Mouse (Mus musculus): ENCODE data around the gene B3gat2. TPM values are rescaled to one million over a fixed set of nuclear protein-coding genes. Genes with fewer than 3 reads are reported as not detected.

Gene B3gat2
- 0.29 to 0.85 TPM in 2 of 3 replicates, not detected in the other for total RNA-seq (2017)

DNA sequence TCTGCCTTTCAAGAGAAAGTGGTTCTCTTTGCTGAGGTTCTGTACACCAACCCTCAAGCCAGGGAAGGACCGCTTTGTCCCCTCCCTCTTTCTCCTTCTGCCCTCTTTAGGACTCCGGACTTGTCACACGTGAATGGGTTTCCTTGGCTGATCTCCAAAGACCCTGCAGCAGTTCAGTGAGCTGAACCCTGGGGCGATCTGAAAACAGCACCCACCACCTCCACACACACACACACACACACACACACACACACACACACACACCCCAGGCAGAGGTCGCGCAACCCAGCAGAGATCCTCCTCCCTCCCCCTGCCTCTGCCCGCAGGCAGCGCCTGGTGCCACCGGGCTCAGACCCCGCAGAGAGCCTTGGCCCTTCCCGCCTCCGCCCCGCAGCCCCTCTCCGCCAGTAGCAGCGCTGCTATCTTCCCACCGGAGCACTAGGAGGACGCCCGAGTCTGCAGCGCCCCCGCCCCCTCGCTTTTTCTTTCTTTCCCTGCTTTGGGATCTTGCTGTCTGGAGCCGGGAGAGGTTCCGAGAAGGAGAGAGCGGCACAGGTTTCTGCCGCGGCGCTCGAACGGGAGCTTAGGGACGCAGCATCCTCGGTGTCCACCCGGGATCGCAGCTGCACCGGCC lies at the start of gene B3gat2:
TSS of gene B3gat2 (plus strand) at position 252 of the 634 bp plus-strand sequence.
- ATAC-seq (replicated peaks; ENCODE audit: insufficient number of reproducible peaks, low FRiP score, low TSS enrichment, poor library complexity, severe bottlenecking): no peak

DNA sequence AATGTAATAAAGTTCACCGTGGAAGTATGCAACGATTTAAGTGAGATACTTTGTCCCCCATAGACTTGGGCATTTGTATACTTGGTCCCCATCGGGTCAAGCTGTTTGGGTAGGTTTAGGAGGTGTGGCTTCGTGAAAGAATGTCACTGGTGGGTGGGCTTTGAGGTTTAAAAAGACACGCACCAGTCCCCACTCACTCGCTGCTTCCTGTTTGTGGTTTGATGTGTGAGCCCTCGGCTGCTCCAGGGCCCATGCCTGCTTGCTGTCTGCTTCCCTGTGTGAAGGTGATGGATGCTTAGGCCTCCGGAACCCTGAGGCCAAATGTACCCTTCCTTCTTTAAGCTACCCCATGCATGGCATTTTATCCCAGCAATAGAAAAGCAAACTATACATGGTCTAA lies 41.2 kb upstream of the B3gat2 start:
- no peak for ATAC-seq (replicated peaks; ENCODE audit: insufficient number of reproducible peaks, low FRiP score, low TSS enrichment, poor library complexity, severe bottlenecking)

DNA sequence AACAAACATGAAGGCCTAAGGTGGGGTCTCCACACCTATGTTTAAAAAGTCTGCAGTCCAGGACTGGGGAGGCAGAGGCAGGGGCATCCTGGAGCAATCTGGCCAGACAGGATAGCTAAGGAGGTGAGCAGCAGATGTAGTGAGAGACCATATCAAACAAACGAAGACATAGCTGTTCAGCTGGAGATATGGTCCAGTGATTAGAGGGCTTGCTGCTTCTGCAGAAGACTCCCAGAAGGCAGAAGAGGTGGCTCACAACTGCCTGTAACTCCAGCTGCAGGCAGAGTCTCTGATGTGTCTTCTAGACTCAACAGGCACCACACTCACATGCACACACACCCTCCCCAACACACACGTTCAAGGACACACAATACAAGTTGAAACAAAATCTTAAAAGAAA lies 40.5 kb upstream of the B3gat2 start:
- ATAC-seq (replicated peaks; ENCODE audit: insufficient number of reproducible peaks, low FRiP score, low TSS enrichment, poor library complexity, severe bottlenecking): no peak

DNA sequence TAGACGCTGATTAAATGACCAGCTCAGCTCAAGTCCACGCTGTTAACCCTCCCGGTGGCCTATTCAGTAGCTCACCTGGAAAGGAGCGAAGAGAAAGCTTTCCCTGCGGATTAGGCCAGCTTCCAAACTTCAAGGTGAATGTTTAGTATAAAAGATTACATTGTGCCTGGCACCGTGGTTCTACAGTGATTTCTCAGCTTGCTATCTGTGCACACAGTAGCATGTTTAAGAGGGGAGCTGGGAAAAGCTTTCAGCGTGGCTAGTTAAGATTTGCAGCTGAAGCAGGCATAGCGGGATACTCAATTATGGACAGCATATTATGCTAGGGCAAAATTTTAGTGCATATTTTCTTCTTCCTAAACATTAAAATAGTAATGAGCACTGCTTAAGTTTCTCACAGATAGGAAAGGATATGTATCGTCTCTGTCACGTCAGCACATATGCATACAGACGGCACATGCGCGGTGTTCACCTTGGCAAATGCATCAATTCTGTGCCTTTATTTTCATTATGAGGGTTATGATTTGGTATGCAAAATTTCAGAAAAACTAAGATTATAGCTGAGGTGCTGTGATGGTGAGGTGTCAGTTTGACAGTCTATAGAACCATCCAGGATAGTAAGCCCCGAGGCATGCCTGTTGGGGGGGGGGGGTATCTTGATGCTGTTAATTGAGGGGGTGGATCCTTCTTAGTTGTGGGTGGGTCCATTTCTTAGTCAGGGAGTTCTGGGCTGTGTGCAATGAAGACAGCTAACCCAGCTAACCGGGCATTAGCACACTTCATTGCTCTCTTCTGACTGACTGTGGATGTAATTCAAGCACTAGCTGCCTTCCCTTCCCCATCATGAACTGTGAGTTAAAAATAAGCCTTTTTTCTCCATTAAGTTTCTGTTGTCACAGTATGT lies 38.8 kb upstream of the B3gat2 start:
- no peak for ATAC-seq (replicated peaks; ENCODE audit: insufficient number of reproducible peaks, low FRiP score, low TSS enrichment, poor library complexity, severe bottlenecking)

DNA sequence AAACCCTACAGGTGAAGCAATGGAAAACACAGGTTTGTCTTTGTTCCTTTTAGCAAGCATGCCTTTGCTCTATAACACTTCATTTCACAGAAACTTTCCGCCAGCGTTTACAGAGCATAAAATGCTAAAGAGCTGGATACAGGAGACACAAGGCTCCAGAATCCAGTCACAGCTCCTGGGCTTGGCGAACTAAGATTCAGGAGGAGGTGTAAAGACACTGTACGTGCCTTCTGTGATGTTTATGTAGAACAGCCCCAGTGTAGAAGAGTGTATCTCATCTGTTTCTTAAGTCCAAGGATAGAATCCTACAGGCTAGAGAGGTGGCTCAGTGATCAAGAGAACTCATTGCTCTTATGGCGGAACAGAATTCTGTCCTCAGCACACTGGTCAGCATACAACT lies 30.2 kb upstream of the B3gat2 start:
- ATAC-seq (replicated peaks; ENCODE audit: insufficient number of reproducible peaks, low FRiP score, low TSS enrichment, poor library complexity, severe bottlenecking): no peak

DNA sequence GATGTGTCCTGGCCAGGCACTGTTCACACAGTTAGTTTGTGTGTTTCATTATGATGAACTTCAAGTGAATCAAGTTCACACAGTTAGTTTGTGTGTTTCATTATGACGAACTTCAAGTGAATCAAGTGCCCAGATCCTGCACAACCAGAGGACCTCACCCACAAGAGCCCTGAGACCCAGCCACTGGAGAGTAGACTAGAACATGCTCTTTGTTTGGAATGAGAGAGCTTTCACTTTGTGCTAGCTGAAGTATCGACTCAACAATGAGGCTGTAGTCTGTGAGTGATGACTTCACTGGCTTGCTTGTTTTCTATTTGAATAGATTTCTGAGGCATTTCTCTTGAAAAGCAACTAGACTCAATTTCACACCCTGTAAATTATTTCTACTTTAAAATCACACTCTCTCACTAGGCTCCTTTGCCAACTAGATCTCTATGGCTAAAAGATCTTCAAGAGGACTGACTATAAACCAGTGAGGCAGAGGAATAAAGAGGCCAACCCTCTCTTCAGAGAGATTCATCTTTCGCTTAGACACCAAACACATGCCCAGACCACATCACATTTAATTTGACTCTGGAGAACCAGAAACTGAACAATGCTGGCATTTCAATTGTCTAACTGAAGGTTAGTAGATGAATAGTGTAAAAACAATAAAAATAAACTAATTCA lies 10.6 kb upstream of the B3gat2 start:
- ATAC-seq (replicated peaks; ENCODE audit: insufficient number of reproducible peaks, low FRiP score, low TSS enrichment, poor library complexity, severe bottlenecking): no peak

DNA sequence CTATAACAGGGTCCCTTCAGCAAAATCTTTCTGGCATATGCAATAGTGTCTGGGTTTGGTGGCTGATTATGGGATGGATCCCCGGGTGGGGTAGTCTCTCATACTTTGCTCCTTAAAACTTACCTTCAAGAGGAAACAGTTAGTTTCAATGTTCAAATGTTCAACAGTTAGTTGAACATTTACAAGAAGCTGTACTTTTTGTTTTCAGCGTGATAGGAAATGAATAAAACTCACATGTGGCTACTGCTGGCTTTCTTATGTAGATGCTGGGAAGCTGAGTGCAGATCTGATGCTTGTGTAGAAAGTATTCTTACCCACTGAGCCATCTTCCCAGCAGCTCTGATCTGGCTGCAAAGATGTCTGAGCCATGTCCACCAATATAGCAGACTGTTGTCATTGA lies 8.5 kb upstream of the B3gat2 start:
- ATAC-seq (replicated peaks; ENCODE audit: insufficient number of reproducible peaks, low FRiP score, low TSS enrichment, poor library complexity, severe bottlenecking): no peak

DNA sequence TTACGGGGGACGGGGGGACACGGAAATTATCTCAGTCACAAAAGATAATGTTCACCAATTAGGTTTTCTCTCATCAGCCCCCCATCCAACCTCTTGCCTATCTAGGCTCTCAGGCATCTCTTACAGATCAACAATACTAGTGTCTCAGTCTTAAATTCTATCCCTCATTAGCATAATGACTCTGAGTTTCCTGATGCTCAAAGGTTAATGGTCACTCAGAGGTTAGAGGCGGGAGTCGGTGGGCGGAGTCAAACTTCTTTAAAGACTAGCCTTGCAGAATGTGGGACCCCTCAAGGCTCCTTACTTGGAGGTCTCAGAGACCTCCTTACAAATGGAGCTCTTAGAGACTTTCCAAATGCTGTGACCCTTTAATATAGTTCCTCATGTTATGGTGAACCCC lies 8.0 kb upstream of the B3gat2 start:
- no peak for ATAC-seq (replicated peaks; ENCODE audit: insufficient number of reproducible peaks, low FRiP score, low TSS enrichment, poor library complexity, severe bottlenecking)

DNA sequence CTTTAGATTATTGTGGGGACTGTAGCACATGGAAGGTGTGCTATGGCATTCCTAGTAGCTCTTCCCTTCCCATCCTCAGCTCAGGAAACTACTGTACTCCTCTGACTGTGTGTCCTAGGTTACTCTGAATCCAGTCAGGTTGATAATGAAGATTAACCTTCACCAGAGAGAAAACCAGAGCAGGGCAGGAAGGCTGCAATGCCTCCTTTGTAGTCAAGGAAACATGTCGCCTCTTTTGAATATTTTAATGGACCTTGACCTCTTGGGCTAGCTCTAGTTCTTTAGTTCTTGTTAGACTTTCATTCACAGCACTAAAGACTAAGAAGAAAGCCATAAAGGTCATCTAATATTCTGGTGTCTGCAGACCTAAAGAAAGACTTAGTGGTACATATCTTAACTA lies 7.2 kb upstream of the B3gat2 start:
- no peak for ATAC-seq (replicated peaks; ENCODE audit: insufficient number of reproducible peaks, low FRiP score, low TSS enrichment, poor library complexity, severe bottlenecking)

DNA sequence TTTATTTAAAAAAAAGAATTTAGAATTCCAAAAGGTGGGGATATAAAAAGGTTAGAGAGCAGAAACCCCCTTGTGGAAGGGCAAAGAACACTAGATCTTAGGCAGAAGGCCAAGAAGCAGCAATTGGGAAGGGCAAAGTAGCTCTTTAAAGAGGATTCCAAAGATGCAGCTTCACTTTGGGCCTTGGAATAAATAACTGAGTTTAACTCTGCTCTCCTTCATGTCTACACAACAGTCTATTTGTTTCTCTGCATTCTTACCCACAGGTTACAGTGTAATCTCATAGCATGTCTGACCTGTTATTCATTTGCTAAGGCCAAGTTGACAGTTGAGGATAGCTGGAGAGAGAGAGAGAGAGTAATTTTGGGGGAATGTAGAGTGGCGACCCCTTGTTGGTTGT lies 6.6 kb upstream of the B3gat2 start:
- no peak for ATAC-seq (replicated peaks; ENCODE audit: insufficient number of reproducible peaks, low FRiP score, low TSS enrichment, poor library complexity, severe bottlenecking)

DNA sequence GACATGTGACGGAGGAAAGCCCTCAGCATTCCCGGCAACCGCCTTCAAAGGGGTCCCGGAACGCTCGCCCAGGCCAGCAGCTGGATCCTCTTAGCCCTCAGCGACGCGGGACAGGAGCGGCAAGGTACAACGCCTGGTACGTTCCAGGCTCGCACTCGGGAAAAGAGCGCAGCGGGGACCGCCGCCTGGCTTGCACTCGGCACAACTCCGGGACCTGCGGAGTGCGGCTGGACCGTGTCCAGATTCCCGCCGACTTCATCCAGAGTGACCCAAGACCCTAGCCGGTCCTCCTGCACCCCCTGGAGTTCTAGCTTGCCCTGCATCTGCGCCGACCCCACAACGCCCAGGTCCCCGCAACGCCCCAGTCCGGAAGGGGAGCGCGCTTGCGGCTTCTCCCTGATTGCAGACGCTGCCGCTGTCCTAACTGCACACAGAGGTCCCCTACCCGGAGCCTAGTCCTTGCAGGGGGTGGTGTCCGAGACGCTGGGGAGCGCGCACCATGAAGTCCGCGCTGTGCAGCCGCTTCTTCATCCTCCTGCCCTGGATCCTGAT lies 659 bp downstream of the B3gat2 start:
- ATAC-seq (replicated peaks; ENCODE audit: insufficient number of reproducible peaks, low FRiP score, low TSS enrichment, poor library complexity, severe bottlenecking): no peak

DNA sequence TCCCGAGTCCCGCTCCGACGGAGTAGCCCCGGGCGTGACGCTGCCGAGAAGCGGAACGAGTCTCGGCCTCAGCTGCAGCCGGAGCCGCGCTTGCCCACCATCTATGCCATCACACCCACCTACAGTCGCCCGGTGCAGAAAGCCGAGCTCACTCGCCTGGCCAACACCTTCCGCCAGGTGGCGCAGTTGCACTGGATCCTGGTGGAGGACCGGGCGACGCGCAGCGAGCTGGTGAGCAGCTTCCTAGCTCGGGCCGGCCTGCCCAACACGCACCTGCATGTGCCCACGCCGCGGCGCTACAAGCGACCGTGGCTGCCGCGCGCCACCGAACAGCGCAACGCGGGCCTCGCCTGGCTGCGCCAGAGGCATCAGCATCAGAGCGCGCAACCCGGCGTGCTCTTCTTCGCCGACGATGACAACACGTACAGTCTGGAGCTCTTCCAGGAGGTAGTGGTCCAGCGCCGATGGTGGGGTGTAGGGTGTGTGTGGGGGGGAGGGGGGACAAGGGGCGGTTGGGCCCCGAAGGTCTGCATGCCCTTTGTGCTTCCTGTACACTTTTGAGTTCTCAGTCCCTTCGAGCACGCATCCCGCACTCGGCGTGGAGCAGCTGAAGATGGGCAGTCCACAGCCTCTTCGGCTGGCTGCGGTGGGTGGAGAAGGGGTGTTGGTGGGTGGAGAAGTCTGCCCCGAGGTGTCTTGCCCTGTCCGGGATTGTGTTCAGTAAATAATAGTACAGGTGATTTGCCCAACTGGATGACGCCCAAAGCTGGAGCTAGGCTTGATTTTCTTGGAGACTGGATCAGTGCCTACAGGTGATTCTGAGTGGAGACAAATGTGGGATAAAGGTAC lies 1.5 kb downstream of the B3gat2 start:
- ATAC-seq (replicated peaks; ENCODE audit: insufficient number of reproducible peaks, low FRiP score, low TSS enrichment, poor library complexity, severe bottlenecking): no peak

DNA sequence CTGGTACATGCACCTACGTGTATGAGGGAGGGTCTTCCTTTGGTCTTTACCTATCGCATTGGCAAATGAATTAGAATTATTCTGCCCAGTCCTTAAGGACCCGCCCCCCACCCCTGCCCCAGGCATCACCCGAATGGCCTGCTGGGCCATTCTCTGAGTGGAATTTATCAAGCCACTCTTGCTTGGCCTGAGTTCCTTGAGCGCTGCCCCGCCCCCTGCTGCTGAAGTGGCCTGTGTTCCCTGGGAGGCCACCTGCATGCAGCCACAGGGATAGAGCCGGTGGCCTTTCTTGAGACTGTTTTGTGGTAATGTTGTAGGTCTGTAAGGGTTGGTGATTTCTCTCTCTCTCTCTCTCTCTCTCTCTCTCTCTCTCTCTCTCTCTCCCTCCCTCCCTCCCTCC lies 2.2 kb downstream of the B3gat2 start:
- no peak for ATAC-seq (replicated peaks; ENCODE audit: insufficient number of reproducible peaks, low FRiP score, low TSS enrichment, poor library complexity, severe bottlenecking)

DNA sequence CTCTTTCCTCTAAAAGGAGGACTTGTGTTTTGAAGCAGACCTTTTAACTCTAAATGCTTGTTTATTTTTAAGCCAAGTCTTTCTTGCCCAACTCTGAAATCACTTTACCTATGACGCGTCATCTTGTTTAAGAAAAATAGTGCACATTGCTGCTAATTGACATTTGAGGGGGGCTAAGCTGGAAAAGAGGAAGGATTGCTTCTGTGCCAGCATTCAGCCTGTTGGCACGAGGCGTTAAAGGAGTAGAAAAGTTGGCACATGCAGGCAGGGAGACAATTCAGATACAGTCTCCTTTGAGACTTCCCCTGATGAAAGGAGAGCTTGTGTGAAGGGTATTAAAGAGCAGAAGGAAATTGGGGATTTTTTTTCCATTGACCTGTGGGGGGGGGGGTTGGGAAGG lies 3.2 kb downstream of the B3gat2 start:
- no peak for ATAC-seq (replicated peaks; ENCODE audit: insufficient number of reproducible peaks, low FRiP score, low TSS enrichment, poor library complexity, severe bottlenecking)

DNA sequence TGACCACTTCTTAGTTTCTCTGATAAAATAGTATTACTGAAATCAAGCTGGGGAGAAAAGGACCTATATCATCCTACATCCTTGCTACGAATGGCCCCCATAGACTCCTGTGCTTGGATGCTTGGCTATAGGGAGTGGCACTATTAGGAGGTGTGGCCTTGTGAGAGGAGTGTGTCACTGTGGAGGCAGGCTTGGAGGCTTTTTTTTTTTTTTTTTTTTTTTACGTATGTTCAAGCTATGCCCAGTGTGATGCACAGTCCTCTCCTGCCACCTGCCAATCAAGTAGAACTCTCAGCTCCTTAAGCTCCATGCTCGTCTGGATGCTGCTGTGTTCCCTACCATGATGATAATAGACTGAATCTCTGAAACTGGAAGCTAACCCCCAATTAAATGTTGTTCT lies 11.5 kb downstream of the B3gat2 start:
- ATAC-seq (replicated peaks; ENCODE audit: insufficient number of reproducible peaks, low FRiP score, low TSS enrichment, poor library complexity, severe bottlenecking): no peak

DNA sequence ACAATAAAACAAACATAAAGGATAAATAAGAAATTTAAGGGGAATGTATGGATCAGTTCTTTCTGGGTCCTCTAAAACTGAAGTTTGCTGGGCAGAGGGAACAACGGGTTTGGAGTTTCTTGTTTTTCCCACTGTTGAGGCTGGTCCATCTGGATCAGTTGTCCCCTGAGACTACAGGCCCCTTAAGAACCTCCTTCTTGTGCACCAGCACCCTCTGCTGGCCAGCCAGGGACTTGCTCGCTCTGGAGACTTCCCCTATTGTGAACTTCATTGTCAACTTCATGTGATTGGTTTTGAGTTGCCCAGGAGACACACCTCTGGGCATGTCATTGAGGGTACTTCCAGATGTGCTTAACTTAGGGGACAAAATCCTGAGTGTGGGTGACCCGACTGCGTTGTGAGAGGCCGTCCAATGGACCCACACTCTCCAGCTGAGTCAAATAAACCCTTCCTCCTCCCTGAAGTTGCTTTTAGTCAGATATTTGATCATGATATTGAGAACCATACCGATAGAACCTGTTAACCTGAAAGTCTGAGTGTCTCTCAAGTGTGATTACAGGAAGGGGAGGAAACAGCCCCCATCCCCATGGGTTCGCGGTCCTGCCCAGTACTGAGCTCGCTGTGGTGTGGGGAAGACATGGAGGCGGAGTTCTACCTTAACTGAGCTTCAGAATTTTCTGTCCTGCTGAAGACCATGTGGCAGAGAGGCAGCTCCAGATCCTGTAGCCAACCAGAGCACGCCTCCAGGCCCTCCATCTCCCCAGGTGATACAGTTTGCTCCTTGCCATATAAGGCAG lies 31.4 kb downstream of the B3gat2 start:
- peak; percentile 50; the same call in 1 of the 2 replicates for ATAC-seq (replicated peaks; ENCODE audit: insufficient number of reproducible peaks, low FRiP score, low TSS enrichment, poor library complexity, severe bottlenecking)

DNA sequence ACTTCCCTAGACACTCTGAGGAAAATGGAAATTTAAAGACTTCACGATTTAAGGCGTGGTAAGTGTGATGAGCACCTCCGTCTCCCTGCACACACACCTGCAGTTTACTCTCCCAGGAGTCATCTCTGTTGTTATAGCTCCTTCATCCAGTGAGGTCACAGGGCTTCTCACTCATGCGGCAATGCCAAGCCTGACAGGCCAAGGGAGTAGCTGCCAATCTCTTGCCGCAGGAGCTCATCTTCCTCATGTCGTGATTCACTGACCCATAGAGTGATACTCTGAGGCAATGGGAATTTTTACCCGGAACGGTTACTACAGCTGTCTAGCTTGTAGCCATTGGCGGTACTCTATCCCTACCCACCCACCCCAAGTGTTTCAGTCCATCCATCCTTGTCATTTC lies 36.8 kb downstream of the B3gat2 start:
- no peak for ATAC-seq (replicated peaks; ENCODE audit: insufficient number of reproducible peaks, low FRiP score, low TSS enrichment, poor library complexity, severe bottlenecking)

DNA sequence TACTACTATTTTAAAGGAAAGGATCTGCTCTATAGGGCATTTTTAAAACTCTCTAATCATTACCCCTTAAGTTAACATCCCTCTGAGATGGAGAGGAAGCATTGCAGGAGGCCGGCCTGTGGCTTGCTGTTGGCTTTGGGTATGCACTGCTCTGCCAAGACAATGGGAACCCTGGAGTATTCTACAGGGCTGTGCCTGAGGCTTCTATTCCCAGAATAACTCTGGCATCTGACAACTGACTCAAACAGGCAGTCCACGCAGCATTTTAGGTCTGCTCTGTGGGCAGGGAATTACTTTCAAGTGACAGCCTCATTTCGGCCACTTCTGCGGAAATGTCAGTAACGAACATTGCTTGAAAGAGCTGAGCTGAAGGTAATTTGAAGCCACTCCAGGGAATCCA lies 60.1 kb downstream of the B3gat2 start:
- no peak for ATAC-seq (replicated peaks; ENCODE audit: insufficient number of reproducible peaks, low FRiP score, low TSS enrichment, poor library complexity, severe bottlenecking)

All from monocyte, adult 5-6 weeks (primary cell).